Mouse (Mus musculus) layer of hippocampus, adult 8-10 months (tissue): ENCODE measurements around the gene Tead1. TPM values are rescaled to one million over a fixed set of nuclear protein-coding genes. Genes with fewer than 3 reads are reported as not detected.

Experiments
- DNase-seq, 2 experiments: peaks; one replicate each; pipeline ENCODE4 v3.0.0; 2022; ENCODE audit warnings: low spot score in 2 of 2
- total RNA-seq, 4 experiments: library from RNA; stranded (reverse); gene quantifications; 2 replicates each; pipeline ENCODE4 v1.2.4; 2022

The Tead1 gene
- total RNA-seq, 4 experiments from 2014 or later, result 19.8 to 37.6 (median 27.3) TPM

DNA sequence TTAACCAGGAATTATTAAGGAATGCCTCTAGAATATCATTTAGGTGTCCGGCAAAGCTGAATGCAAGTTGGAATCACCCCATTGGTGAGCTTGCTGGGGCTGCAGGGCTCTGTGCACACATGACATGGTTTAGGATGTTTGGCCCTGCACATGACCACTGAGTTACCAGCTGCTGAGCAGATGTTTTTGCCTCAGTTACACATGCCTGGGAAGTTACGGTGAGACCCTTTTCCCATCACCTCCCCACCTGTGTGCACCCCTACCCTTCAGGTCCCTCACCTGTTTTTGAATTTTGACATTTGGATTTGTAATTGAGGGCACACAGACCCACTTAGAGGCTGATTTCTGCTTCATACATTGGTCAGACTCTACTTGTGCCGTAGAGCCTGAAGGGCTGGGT, 6.9 kb downstream of the Tead1 start:
- no peak for DNase-seq

GRCm38 (mm10) chr7:112686586-112686985, 7.5 kb downstream of the Tead1 start:
- no peak for DNase-seq

- DNase-seq, result no peak
Measured at GRCm38 (mm10) chr7:112688425-112689001, 9.4 kb downstream of the Tead1 start.

DNA sequence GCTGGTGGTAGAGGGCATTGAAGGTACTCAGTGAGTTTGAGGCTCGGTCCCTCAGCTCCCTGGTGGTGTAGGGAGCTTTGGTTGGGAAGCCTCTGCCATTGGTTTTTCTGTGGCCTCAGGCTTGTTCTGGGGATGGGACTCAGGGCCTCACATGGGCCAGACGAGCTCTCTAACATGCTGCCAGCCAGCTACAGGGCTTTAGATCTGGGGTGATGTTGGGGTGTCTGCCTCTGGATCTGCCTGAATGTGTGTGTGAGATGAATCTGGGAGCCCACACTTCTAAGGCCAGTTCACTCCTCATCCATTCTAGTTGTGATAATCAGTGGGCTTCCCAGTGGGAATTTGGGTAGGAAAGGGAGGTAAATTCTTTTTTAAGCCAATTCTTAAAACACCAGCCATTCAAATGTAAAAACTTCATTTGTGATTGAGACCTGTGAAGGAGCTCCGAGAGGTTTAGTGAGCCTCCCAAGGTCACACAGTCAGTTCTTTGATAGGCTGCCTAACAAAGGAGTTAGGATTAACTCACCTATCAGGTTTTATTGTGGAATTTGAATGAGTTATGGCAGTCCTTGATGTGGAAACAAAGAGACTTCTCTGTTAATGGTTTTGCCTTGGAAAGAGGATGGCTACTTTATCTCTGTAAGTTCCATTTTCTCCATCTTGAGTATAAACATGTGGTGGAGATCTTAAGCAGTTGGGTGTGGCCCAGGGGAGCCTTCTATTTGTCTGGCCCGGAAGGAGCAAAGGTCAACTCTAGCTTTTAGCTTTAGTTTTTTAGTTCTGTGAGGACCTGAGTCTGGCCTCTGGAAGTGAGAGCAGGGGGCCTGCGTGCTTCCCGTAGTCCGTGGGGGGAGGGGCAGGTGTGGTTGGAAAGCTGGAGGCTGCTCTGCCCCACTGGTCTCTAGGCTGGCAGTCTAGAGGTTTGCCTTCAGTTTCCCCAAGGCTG, 12.0 kb downstream of the Tead1 start:
- no peak for DNase-seq

DNA sequence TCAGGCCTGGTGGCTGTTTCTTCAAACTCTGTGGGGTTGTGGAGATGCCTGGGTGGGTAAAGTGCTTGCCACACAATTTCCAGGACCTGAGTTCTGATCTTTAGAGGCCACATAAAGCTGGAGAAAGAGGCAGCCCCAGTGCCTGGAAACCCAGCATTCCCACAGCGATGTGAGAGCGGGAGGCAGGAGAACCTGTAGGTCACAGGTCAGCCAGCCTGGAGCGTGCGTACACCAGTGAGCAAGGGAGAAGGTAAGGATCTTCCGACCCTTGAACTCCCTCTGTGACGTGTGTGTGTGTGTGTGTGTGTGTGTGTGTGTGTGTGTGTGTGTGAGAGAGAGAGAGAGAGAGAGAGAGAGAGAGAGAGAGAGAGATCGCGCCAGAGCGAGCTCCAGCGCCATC, 14.4 kb downstream of the Tead1 start:
- no peak for DNase-seq

GRCm38 (mm10) chr7:112696777-112697161, 17.7 kb downstream of the Tead1 start:
- DNase-seq, result no peak

DNA sequence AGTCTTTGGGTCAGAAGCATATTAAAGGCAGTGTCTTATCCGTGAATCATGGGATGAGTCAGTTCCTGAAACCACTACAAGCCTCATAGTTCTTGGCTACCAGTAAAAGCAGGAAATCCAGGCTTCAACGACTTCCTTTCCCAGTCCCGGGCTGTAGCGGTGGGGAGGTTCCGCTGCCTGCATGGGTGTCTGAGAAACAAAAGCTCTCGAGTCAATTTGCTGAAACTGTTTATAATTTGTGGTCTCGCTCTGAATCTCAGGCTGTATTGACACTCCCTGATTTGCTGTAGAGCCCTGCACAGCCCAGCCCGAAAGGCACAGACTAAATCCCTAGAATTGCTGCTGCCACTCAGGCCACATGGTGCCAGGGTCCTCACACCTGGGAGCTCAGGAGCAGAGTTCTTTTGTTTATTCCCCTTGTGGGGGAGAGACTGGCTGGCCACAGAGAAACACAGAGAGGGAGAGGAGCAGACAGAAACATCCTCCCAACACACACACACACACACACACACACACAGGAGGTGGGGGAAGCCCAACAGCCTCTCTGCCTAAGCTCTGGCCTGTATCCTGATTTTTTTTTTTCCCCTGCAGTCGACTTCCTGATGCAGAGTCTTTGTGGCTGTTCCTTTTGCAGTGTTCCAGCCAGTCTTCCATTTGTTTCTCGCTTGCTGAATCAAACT, 18.2 kb downstream of the Tead1 start:
- no peak for DNase-seq

DNA sequence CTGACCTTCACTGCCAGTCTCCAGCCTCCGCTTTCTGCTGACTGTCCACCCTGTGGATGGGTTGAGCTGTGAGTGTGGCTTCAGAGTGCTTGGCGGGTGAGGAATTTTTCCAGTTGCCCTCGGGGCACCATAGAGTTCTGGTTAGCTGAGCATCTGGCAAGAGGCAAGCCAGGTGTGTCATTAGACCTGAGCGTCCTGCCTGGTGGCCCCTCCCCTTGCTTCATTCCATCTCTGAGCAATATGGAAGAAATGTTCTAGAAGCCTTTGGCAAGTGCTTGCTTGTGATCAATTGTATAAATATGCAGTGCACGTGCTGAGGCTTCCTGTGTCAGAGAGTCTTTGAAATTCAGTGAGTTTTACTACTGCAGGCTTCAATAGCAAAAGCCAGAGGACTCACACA, 21.0 kb downstream of the Tead1 start:
- DNase-seq, result no peak

DNA sequence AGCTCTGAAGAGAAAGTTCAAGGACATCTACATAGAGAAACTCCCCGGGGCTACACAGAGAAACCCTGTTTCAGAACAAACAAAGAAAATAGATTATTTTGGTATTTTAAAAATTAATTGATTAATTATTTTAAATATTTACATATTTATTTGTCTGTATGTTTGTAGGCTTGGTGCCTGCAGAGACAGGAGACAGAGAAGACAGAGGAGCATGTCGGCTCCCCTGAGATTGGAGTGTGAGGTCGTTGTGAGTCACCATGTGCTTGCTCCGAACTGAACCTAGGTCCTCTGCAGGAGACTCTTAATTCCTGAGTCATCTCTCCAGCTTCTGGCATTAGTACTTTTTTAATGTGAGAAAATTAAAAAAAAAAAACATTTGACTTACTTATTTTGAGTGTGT, 24.2 kb downstream of the Tead1 start:
- no peak for DNase-seq

GRCm38 (mm10) chr7:112705870-112706269, 26.8 kb downstream of the Tead1 start:
- no peak for DNase-seq

- no peak for DNase-seq
Measured at GRCm38 (mm10) chr7:112706756-112707155, 27.6 kb downstream of the Tead1 start.

DNA sequence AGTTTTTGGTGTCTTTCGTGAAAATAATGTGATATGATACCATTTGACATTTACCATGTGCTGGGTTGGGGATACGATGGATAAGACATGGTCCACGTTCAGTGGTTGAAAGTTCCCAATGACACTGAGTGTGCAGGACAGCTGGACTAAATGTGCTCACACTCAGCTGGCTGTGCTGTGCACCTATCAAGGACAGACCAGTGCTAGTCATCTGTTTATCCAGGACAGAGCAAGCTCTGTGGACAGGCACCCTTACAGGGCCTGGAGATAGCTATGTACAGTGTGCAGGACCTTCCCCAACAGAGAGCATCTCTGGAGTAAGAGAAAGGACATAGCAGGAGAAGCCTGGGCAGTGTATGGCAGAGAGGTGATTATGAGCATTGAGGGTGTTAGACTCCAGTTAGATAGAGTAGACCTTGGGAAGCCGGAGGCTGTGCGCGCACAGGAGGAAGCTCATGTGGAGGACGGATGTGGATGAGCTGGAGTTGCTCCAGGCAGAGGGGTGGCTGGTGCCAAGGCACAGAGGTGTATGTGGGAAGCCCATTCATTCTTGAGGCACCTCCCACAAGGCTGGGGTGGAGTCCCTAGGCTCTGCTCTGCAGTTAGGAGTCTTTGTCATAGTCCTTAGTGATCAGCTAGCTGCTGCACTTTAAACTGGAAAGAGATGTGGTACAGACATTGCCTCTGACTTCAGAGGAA, 31.4 kb downstream of the Tead1 start:
- DNase-seq, result no peak

GRCm38 (mm10) chr7:112711977-112712376, 32.9 kb downstream of the Tead1 start:
- no peak for DNase-seq

DNA sequence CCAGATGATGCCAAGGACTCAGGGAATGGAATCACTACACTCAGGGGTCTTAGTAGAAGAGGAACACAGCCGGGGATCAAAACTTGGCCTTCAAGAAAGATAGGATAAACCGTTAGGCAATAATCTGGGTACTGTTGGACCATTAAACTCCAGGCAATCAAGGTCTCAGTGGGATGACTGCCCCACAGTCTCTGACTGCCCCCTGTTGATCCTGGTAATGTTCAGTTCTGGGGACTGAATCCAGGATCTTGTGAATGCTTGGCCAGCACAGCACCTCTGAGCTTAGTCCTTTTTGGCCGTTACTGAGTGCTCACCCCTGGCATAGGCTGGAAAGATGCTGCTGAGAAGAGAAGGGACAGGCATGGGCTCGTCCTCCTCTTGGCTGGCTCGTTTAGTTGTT, 34.4 kb downstream of the Tead1 start:
- DNase-seq, result no peak

DNA sequence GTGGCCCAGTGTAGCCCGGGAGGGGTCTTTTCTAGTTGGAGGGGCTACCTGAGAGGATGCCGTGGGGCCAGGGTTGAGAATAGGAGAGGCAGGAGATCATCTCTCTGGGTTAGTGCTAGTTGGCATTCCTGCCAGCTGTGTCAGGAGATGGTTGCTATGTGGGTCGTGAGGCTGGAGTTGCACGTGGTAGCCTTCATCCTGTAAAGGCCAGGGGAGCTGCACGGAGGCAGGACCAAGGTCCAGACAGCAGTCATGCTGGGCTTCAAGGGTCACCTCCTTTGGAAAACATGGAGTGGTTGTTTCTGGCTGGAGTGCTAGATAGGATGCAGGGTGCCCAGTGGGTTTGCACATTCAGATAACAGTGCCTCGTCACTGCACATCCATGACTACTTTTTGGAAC, 35.7 kb downstream of the Tead1 start:
- no peak for DNase-seq

DNA sequence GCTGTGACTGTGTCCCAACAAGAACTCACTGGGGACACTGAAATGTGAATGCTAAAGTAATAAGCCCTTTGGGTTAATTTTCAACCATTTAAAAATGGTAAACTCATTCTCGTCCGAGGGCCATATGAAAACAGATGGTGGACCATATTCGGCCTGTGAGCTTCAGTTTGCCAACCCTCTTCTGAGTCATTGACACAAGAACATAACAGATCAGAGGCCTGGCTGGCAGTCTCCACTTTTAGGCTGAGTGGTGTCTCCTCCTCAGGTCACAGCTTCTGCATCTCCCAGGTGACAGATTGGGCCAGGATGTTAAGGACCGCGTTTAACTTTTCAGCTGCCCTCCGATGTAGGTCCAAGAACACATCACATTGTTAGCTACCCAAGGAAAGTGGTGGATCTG, 37.6 kb downstream of the Tead1 start:
- DNase-seq, result no peak

GRCm38 (mm10) chr7:112717676-112718075, 38.6 kb downstream of the Tead1 start:
- no peak for DNase-seq

GRCm38 (mm10) chr7:112719394-112720142, 40.5 kb downstream of the Tead1 start:
- no peak for DNase-seq

DNA sequence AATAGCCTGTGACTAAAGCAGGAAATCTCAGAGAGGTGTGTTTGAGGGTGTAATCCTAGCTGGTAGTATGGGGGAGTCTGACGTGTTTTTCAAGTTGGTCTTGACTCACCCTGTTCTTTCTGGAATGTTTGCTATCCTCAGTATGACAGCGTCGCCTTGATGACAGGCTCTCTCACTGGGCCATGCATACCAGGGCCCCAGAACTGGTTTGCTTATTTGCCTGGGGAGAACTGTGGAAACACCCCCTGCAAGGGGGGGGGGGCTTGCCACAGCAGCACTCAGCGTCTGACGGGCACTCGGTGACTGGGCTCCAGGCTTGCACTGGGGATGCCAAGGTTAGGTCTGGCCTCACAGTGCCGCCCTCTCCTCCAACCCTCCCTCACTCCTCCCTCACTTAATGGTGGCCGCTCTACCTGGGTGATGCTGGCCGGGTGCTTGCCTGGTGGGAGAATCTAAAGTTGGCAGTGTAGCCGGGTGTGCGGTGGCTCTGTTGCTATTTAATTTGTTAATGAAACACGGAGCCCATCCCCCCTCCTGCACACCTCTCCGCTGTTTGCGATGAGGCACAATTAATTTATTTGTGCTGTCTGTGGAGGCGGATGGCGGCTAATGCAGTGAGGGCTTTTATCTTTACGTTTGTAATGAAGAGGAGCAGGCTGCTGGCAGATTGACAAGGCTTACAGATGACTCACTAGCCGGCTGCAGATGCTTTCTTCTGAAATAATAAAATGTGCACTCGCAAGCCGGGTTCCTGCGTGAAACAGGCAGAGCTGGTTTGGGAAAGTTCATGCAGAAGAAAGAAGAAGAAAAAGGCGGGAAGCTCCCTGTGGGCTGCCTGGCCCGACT, 41.2 kb downstream of the Tead1 start:
- peak; percentile 63 to 79 for DNase-seq

DNA sequence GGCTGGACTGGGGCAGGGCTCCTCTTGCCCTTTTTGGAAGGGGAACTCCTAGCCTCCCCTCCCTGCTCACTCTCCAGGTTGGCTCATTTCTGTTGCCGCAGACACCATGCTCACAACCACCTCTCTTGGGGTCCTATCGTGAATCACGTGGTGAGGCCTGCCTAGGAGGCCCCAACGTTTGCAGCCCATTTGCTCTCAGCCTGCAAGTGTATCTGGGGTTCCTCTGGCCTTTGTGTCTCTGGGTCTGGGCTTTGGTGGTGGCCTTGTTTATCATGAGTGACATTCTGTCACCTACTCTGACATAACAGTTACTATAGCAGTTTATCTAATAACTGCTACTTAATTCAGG, 41.8 kb downstream of the Tead1 start:
- DNase-seq, result no peak
